Mouse (Mus musculus): ENCODE results near the gene Mxra7.

DNA sequence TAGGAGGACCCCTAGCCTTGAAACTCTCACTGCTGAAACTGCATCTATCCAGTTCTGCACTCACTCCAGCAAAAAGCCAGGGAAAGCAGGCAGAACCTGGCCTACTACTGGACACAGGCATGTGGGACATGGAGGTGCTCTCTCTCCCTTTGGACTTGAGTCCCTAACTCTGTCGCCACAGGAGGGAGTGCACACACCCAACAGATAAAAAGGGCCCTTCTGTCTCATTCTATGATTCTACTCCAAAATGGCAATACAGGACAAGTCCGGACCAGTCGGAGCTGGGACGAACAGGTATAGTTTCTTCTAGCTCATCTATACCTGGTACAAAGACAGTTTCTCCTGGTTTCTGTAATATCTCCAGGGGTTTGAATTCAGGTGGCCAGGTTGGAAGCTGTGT, 12.9 kb upstream of the Mxra7 start:
- TF ChIP-seq POLR2A (IDR thresholded peaks at IDR 0.05; ENCODE audit: borderline replicate concordance, extremely low read depth, low read depth, low read length) (no peak), CTCF (IDR thresholded peaks at IDR 0.05; ENCODE audit: insufficient read depth, low read length) (no peak)
